Mouse (Mus musculus): ENCODE measurements around the gene Mcrip1.

The Mcrip1 gene

DNA sequence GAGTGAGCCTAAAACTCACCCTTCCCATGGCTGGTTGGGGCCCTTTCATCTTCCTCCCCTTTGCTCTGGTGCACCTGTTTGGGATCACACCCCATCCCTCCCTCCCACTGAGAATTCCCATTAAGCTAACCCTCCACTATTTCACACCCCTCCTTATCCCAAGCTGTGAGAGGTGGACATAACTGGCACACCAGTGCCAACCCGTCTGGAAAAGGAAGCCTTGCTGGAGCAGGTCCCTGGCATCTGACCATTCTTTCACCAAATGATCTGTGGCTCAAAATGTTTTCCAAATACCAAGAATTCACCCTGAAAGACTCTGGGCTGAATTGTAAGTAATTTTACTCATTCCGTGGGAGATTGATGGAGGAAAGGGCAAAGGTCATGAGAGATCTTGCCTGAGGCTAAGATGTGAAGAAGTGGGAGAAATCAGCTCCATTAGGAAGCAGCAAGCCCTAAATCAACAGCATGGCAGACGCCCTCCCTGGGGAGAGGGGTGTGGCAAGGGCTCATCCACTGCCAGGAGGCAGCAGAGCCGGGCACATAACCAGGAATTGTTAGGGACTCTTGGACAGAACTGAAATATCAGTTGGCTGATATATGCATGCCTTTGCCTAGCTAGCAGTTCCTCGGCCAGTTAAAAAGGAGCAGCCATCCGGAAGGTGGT lies 36.6 kb downstream of the Mcrip1 start:
- no peak for DNase-seq (ENCODE audit: low spot score in 2 of 2)

DNA sequence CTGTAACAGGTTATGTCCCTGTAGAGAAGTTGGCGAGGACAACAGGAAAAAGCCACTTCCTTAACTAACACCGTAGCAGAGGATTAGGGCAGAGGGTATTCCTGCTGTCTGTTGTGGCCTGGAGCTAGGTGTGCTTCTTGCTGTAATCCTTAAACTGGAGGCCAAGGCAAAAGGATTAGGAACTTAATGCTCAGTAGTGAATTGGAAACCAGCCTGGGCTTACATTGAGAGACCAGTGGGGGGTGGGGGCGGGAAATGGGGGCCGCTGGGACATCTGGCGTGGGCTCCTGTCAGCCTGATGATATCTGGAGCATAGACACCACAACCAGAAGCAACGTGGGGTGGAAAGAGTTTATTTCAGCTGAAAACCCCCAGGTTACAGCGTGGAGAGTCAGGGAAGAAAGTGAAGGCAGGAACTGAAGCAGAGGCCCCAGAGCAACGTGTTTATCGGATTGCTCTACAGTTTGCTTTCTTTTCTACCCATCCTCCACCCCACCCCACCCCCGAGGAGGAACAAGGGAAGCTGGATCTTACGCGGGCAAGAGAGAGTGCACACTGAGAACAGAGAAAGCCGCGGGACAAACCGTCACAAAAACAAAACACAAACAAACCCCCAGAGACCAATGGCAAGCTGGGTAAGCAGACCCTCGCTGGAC lies 39.0 kb downstream of the Mcrip1 start:
- no peak for DNase-seq (ENCODE audit: low spot score in 2 of 2)

DNA sequence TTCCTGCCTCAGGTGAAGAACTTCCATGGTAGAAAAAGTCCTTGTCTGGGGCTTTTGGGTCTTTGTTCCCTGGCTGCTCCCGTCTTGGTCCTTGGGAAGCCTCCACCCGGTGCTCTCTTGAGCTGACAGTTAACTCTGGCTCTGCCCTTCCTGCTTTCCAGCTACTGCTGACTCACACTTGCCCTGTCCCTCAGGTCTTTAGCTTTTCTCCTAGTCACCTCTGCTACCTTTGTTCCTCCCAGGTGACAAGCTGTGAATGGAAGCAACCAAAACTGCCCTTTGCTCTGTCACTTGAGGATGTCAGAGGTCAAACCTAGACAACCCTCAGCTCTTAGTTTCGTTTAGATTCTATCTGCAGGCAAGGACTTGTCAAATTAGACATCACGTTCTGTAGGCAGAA lies 39.6 kb downstream of the Mcrip1 start:
- DNase-seq (ENCODE audit: low spot score in 2 of 2) = no peak

DNA sequence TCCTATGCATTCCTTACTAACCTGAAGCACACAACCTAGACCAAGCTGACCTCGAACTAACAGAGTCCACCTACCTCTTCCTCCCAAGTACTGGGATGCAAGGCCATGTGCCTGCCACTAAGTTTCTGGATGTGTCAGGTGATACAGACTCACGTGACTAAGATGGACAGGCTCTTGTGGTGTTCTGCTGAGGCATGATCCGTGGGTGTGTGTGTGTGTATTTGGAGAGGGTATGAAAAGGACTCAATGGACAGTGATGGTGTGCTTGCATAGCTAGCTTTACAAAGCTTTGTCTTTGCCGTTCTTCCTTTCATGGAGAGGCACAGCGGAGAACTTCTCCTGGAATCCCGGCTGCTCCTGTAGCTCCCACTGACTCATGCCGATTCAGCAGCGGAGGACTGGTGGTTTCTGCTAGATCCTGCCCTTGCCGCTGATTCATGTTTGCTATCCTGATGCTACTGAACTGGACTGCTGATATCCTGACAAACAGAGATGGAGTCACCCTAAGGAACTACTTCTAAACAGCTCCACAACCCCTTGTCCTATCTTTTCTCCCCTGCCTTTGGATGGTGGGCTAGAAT lies 41.1 kb downstream of the Mcrip1 start:
- DNase-seq (ENCODE audit: low spot score in 2 of 2) = no peak

DNA sequence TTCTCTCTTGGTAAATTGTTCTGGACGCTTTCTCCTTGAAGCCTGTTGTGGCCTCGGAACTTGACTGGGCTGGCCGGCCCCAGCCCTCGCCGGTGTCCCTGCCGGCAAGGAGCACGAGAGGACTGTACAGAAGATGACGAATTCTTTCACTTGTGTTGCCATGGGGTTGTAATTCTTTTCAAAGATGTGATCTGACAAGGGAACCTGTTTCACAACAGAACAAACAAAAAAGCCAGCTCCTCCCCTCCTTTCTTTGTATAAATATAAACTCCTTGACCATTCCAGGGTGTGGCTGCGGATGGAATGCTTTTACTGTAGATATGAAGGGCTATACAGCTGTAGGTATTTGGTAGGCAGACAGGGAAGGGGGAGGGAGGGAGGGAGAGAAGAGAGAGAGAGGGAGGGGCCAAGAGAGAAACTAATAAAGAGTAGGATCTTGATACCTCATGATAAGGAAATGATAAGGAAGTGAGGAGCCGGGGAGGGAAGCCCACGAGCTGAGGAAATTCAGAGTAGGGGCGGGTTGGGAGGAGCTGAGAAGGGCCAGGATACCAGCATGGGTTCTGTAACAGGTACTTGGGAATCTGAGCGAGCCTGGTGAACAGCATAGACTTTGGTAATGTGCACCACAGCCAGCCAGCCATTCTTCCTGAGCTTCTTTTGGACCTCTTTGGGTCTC lies 41.8 kb downstream of the Mcrip1 start:
- DNase-seq (ENCODE audit: low spot score in 2 of 2) = no peak

DNA sequence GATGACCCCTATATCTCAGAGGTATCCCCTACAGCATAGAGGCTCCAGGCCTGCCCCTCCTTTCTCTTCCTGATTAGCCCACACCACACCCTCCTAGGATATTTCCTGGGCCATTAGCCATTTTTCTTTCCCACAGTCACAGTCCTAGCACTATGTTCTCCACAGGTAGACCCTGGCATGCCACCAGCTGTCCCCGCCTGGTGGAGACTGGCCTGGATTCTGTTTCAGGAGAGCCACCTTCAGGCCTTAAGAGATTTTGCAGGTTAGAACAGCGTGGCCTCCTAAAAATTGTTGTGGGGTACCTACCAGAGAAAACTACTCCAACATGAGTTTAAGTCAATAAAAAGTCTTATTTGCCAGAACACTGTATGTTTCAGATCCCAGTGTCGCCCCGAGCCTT lies 42.6 kb downstream of the Mcrip1 start:
- DNase-seq (ENCODE audit: low spot score in 2 of 2) = no peak

DNA sequence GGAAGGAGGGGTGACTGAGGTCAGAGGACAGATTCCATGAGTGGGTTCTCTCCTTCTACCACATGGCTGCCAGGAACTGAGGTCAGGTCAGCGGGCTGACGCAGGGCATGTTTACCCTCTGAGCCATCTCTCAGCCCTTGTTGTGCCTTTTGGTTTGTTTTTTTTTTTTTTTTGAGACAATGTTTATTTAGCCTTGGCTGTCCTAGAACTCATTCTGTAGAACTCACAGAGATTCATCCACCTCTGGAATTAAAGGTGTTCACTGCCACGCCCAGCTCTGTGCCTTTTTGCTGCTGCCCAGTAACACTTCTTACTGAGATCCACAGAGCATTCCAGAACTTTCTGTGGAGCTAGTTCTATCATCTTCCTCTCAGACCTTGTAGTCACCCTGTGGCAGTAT lies 43.9 kb downstream of the Mcrip1 start:
- DNase-seq (ENCODE audit: low spot score in 2 of 2) = no peak

DNA sequence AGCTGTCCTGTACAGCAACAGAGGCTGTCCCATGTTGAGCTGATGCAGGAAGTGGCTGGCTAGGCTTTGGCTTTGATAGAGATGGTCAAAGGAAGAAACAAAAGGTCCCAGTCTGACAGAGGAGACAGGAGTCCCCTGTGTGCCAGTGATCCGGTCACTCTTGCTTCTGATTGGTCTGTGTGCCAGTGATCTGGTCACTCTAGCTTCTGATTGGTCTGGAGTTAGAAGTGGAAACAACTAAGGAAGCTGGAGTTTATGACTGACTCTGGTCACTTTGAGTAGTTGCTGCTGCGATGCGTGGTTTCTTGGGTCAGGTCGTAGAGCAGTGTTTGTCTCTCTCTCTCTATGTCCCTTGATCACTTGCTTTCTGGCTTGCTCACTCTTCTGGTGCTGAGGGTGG lies 47.8 kb downstream of the Mcrip1 start:
- DNase-seq (ENCODE audit: low spot score in 2 of 2) = no peak

DNA sequence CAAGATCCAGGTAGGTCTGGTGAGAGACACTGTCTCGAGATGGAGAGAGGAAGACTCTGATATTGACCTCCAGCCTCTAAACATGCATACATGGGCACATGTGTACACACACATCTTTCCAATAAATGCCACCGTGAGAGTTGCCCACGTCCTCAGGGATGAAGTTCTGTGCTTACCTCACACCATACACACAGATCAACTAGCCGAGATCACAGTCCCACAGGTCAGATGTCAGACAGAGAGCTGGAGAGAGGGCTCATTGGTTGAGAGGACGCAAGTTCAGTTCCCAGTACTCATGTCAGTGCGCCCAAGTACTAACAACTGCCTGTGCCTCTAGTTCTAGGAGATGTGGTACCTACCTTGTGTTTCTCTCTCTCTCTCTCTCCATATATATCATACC lies 48.5 kb downstream of the Mcrip1 start:
- no peak for DNase-seq (ENCODE audit: low spot score in 2 of 2)

DNA sequence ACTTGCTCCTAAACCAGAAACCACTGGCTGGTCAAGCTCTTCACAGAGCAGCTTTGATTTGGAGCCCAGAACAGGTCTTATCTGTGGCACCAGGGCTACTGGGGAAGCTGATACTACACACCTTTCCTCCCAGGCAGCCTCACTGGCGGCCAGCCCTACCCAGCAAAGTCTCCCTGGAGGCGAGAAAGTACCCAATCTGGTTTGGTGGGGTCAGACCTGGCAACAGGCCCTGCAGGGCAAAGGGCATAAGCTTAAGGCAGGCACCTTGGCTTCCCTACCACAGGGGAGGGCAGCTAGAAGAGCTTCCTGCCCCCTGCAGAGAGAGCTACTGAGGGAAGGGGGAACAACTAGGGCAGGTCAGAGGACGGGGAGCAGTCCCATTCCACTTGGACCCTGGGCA lies 49.2 kb downstream of the Mcrip1 start:
- DNase-seq (ENCODE audit: low spot score in 2 of 2) = no peak

DNA sequence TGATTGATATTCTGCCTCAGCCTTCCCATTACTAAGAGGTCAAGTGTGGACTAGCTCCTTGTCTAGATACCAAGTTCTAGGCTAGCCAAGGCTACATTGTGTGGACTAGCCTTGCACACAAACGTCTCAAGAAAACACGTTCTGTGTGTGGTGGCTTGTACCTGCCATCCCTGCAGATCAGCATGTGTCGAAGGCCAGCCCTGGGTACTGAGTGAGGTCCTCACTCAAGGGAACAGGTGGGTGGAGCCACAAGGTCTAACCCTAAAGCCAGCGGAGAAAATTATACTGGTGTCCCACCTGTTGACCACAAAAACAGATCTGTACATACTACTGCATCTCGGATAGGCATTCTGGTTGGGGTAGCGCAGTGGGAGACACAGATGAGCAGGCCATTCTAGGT lies 49.6 kb downstream of the Mcrip1 start:
- DNase-seq (ENCODE audit: low spot score in 2 of 2) = no peak

DNA sequence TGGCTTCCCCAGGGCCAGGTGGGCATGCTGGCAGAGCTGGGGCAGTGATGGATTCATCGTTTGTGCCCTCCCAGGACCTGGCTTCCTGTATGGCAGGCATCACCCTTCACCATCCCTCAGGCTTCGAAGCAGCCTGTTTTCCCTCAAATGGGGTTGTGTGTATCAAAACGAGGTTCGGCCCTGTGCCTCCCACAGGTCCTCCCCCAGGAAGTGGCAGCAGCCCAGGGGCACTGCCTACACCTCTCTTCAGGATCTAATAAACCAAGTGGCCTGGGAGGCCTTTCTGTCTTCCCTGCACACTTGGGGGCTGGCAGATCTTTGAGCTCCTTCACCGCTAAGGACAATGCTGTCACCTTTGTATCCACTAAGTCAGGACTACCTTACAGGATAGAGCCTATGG lies 50.6 kb downstream of the Mcrip1 start:
- DNase-seq (ENCODE audit: low spot score in 2 of 2) = no peak

DNA sequence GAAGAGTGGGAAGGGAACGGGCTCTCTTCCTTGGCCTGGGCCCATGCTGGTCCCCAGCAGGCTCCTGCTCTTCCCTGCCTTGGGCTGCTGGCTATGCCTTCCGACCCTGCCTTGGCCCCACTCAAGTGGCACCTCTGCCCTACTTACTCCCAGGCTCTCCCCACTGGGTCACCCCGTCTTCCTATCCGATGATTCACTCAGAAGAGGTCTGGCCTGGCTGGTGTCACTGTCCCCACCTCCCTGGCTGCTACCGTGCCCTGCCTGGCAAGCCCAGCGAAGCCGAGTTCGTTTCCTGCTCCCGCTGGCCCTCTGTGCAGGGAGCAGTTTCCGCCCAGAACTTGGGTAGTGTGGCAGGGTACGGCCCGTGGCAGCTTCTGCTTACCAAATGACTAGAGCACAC lies 51.3 kb downstream of the Mcrip1 start:
- DNase-seq (ENCODE audit: low spot score in 2 of 2) = no peak

DNA sequence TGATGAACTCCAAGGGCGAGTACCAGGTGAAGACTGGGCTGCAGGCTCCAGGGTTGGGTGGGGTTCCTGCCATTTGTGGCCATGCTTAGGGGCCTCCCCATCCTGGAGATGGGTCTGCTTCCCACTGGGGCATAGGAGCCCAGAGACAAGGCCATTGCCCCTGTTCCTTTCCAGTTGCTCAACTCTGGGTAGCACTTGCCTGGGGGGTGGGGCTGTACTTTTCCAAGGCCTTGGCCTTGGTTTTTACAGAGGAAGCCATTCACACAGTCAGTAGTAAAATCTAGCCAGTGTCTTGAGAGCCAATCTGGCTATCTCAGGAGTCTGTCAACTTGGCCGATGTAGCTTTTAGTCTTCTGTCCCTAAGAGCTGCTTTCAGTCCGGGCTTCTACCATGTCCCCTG lies 52.1 kb downstream of the Mcrip1 start:
- no peak for DNase-seq (ENCODE audit: low spot score in 2 of 2)

DNA sequence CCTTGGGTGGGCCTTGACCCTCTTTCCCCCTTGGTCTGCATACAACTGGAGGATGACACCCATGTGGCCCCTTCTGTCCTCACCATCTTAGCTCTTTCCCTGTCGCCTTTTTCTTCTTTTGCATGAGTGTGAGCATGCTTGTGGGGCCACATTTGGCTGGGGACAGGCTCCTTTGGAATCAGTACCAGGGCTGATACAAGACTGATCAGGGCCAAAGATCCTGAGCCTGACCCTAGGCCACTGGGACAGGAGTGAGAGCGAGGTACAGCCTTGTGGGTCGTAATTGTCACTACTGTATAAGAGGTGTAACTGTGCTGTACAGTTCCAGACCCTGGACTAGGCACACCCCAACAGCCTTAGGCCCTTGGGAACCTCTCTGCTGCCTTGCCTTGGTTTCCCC lies 55.6 kb downstream of the Mcrip1 start:
- DNase-seq (ENCODE audit: low spot score in 2 of 2) = no peak

DNA sequence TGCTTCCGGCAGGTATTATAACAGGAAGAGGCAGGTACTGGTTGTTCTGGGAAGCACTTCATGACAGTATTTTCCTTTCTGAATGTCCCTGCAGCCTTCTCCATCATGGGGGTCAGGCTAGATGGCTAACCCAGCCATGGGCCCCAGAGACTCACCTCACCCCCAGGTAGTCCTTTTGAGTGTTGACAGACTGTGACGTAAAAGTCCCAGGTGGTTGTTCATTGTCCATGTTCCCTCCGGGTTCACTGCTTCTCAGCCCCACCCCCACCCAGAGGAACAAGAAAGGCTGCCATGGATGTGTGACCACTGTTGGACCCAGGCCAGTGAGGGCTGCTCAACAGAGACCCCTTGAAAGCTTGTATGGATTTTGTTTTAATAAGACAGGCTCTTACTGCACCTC lies 56.2 kb downstream of the Mcrip1 start:
- DNase-seq (ENCODE audit: low spot score in 2 of 2) = no peak
